Mouse (Mus musculus) forebrain, embryonic 15.5 days (tissue): ENCODE data around the gene Bcl11a. TPM values are rescaled to one million over a fixed set of nuclear protein-coding genes. Genes with fewer than 3 reads are reported as not detected.

ENCODE experiments used
- ATAC-seq: fragments of 200-750 bp; cut with Nextera tagmentation; replicated peaks from 2 replicates; pipeline ENCODE4 v1.8.0; 2017; ENCODE audit warnings: mild to moderate bottlenecking, moderate TSS enrichment, moderate library complexity
- H3K27ac ChIP-seq: fragments of 300-500 bp; sonication (generic); replicated peaks from 2 replicates; pipeline ENCODE4 v1.5.1; 2015; ENCODE audit warnings: mild to moderate bottlenecking, inconsistent platforms
- H3K27me3 ChIP-seq: fragments of 300-500 bp; sonication (generic); 2 replicates; pipeline ENCODE4 v1.6.1; 2015; ENCODE audit warnings: inconsistent platforms
- H3K36me3 ChIP-seq: fragments of 300-500 bp; sonication (generic); 2 replicates; pipeline ENCODE4 v1.6.1; 2015; ENCODE audit warnings: mild to moderate bottlenecking, inconsistent platforms
- H3K4me1 ChIP-seq: fragments of 300-500 bp; sonication (generic); 2 replicates; pipeline ENCODE4 v1.6.1; 2015; ENCODE audit warnings: inconsistent platforms
- H3K4me2 ChIP-seq: fragments of 300-500 bp; sonication (generic); replicated peaks from 2 replicates; pipeline ENCODE4 v1.6.1; 2015; ENCODE audit warnings: mild to moderate bottlenecking, inconsistent platforms
- H3K4me3 ChIP-seq: fragments of 300-500 bp; sonication (generic); 2 replicates; pipeline ENCODE4 v1.5.1; 2015; ENCODE audit warnings: mild to moderate bottlenecking, inconsistent platforms
- H3K9ac ChIP-seq: fragments of 300-500 bp; sonication (generic); replicated peaks from 2 replicates; pipeline ENCODE4 v1.6.1; 2015; ENCODE audit warnings: mild to moderate bottlenecking, inconsistent platforms
- H3K9me3 ChIP-seq: fragments of 300-500 bp; sonication (generic); 2 replicates; pipeline ENCODE4 v1.6.1; 2016; ENCODE audit warnings: inconsistent platforms
- WGBS: fragments of 180-500 bp; shearing (Covaris S2); methylation state at CpG from one replicate; pipeline ENCODE4 v1.1.7; 2015; ENCODE audit warnings: mixed read lengths; 5-methylcytosine and 5-hydroxymethylcytosine counted together
- polyA plus RNA-seq: library from polyadenylated mRNA; unstranded; fragments of >200 nt; fragmentation: Nextera tagmentation; extraction: Ambion mirVana; gene quantifications from 2 replicates; pipeline ENCODE4 v1.2.1, GENCODE M21; 2015

Bcl11a gene
- polyA plus RNA-seq, 1 experiment from 2014 or later, result 204 TPM

DNA sequence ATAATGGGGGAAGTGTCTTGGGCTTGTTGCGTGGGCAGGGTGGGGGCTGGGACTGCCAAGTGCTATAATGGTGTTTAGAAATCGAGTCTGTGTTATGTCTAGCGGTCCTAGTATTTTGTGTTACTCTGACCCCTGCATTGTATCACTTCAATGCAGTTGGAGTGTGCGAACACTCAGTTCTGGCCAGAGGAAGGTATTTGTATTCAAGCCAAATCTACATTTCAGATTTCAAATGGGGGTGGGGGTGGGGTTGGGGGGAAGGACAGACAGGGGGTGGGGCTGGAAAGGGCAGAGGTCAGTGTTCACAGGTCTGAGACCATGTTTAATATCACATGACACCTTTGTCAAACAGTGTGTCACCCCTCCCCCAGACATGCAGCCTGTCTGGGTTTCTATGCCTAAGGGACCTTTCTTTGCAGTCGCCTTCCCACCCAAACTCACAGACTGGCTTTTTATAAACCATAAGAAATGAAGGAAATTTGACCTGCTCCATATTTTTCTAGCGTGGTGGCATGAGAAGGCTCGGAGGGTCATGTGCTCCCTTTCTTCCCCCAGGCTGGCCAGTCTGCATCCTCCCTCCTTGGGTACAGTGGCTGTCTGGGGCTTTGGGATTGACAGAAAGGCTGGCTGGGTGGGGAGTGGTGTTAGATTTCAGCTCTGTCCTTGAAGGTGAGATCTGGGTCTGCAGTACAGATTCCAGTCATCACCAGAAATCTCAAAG, 124.9 kb downstream of the Bcl11a start:
- no peak overlapping the region for H3K4me2 ChIP-seq
- no peak overlapping the region for H3K27ac ChIP-seq
- H3K9me3 ChIP-seq, result no peaks in the 10 kb centered on the region
- no peak overlapping the region for H3K9ac ChIP-seq
- no peak overlapping the region for H3K4me3 ChIP-seq
- whole genome bisulfite sequencing, result 20% methylated on average over 7 of the region's 7 CpGs
- no peaks in the 10 kb centered on the region for H3K36me3 ChIP-seq
- 0 out of 2 replicates have a peak, but pooled peaks cover 6% of the 10 kb centered on the region for H3K4me1 ChIP-seq
- H3K27me3 ChIP-seq, result no peaks in the 10 kb centered on the region
- ATAC-seq, result no peak

DNA sequence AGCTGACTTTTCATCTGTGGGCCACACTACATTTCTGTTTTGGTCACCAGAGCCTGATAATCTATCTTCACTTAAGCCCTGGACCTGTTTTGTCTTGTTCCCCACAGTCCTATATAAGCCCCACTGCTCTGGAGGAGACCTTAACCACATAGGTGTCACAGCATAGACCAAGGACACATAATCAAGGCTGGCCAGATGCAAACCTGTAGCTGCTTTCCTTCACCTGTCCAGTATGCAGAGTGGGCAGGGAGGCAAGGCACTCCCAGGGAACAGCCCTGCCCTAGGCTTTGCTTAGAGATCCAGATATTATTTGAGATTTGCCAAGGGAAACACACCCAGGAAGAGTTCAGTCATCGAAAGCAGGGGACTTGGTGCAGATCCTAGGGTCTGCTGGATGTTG, 125.6 kb downstream of the Bcl11a start:
- Histone ChIP-seq H3K27me3 (no peaks in the 10 kb centered on the region), H3K9ac (no peak overlapping the region), H3K27ac (no peak overlapping the region), H3K4me2 (no peak overlapping the region), H3K9me3 (no peaks in the 10 kb centered on the region), H3K36me3 (no peaks in the 10 kb centered on the region), H3K4me1 (0 out of 2 replicates have a peak, but pooled peaks cover 6% of the 10 kb centered on the region), H3K4me3 (no peak overlapping the region)
- ATAC-seq, result no peak
- WGBS, result 97% methylated on average over 1 of the region's 1 CpGs

DNA sequence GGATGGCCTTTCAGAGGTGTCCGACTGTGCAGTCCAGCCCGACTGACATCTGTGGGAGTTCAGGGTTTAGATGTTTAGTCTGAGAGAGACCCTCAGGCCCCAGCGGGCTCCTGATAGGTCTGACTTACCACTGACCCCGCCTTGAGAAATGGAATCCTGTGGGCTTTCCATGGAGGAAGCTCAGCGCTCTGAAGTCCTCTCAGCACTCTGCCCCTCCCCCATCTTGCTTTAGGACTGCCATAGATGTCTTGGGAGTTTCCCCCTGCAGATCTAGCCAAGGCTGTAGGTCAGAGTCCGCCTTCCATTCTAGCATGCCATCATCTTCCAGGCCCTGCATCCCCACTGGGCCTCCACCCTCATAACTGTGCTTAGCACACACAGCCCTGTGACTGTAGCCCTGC, 131.1 kb downstream of the Bcl11a start:
- WGBS, result 67% methylated on average over 6 of the region's 6 CpGs
- no peak for ATAC-seq
- Histone ChIP-seq H3K4me1 (no peaks in the 10 kb centered on the region), H3K4me3 (no peak overlapping the region), H3K27me3 (no peaks in the 10 kb centered on the region), H3K9me3 (no peaks in the 10 kb centered on the region), H3K9ac (no peak overlapping the region), H3K27ac (no peak overlapping the region), H3K4me2 (no peak overlapping the region), H3K36me3 (no peaks in the 10 kb centered on the region)

DNA sequence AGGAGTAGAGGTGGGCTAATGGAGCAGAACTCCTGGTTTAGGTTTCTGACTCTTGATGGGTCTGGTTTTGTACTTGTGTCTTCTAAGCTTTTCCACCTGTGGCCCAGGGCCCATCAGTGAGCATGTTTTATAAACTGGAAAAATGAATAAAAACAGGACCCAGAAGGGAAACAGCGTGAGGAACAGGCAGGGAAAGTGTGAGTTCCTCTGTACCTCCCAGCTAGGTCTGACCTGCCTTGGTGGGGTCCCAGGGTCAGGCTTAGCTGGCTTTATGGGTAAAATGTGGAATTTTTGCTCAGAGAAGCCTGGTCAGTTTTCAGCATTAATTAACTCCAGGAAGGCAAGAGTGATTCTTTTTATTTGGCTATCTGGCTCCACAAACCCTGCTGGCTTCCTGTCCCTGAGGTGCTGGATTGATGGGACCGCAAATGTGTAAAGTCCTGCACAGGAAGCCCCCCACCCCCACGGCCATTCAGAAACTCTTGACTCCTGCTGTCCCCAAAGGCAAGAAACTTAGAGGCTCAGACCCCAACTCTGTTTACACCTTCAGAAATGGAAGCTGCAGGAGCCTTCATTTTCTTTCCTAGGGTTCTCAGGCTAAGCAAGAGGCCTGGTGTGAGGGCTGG, 136.8 kb downstream of the Bcl11a start:
- 84% methylated on average over 3 of the region's 3 CpGs for WGBS
- Histone ChIP-seq H3K9ac (no peak overlapping the region), H3K9me3 (no peaks in the 10 kb centered on the region), H3K4me3 (no peak overlapping the region), H3K4me2 (no peak overlapping the region), H3K36me3 (no peaks in the 10 kb centered on the region), H3K27ac (no peak overlapping the region), H3K27me3 (no peaks in the 10 kb centered on the region), H3K4me1 (no peaks in the 10 kb centered on the region)
- no peak for ATAC-seq

DNA sequence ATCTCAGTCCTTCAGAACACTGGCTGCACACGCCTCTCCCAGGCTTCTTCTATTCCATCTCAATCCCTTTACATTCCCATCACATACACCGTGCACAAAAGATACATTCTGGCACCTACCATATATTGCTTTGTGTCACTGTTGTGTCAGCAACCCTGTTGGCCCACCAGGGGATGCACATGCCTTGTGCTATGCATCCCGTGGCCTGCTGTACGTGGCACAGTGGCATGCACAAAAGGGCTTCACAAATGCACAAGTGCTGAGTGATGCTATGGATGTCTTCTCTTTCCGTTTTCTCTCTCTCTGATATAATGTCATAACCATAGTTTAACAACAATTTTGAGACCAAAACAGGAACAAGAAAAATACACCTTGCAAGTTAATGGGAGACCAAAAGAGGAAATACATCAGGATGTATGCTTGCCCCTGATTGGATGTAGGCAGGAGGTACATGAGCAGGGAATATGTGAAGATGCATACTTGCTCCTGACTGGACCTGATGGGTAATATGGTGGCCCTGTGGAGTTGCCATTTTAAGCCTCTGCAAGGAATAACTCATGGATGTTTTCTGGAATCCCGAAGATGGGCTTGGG, 140.0 kb downstream of the Bcl11a start:
- WGBS, result 89% methylated on average over 6 of the region's 6 CpGs
- H3K9me3 ChIP-seq, result no peaks in the 10 kb centered on the region
- H3K36me3 ChIP-seq, result no peaks in the 10 kb centered on the region
- ATAC-seq, result no peak
- H3K4me1 ChIP-seq, result no peaks in the 10 kb centered on the region
- H3K4me2 ChIP-seq, result no peak overlapping the region
- H3K9ac ChIP-seq, result no peak overlapping the region
- no peak overlapping the region for H3K4me3 ChIP-seq
- no peak overlapping the region for H3K27ac ChIP-seq
- no peaks in the 10 kb centered on the region for H3K27me3 ChIP-seq

DNA sequence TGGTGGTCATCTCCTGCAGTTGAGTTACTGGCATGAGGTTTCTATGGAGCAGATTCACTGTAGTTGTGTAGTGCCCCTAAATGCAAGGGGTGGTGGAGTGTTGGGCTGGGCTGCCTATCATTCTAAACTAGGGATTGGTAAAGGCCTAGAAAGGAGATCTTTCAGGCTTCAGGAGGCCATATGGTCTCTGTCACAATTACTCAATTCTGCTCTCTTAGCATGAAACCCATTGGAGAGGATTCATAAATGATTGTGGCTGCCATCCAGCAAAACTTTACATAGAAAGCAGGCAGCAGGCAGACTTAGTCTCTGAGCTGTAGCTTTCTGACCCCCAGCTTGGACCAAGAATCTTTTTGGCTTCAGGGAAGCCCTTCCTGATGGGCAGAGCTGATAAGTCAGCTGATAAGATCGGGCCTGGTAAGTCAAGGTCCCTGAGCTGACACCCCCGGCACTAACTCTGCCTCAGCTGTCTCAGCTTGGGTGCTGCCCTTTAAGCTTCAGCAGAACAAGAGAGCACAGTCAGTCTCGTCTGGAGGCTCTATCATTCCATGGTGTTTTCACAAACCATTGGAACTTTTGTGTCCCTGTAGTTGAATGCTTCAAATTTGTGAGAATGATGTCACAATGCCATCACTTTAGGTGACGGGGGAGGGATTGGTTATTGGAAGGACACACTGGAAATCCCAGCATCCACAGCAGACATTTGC, 143.9 kb downstream of the Bcl11a start:
- Histone ChIP-seq H3K27me3 (no peaks in the 10 kb centered on the region), H3K27ac (no peak overlapping the region), H3K9me3 (no peaks in the 10 kb centered on the region), H3K4me3 (no peak overlapping the region), H3K9ac (no peak overlapping the region), H3K4me2 (no peak overlapping the region), H3K36me3 (no peaks in the 10 kb centered on the region), H3K4me1 (no peaks in the 10 kb centered on the region)
- ATAC-seq, result no peak
- 82% methylated on average over 4 of the region's 4 CpGs for WGBS

Other genes starting within 250 kb of the Bcl11a start
- gene Papolg, start 182.8 kb upstream of the Bcl11a start, polyA plus RNA-seq, result 25.3 and 25.5 TPM in 2 replicates
- gene A830031A19Rik, start 3.0 kb upstream of the Bcl11a start, polyA plus RNA-seq, result 0.26 TPM in 1 of 2 replicates, not detected in the other